Mouse (Mus musculus) MEL (cell line): ENCODE measurements around the gene Gm12695. TPM values are rescaled to one million over a fixed set of nuclear protein-coding genes. Genes with fewer than 3 reads are reported as not detected.

Experiments used
- DNase-seq: peaks from one replicate; pipeline ENCODE4 v3.0.0; 2011; ENCODE audit warnings: low read depth, low spot score
- H3K27ac ChIP-seq: 2 replicates; pipeline ENCODE4 v1.5.1; 2012; ENCODE audit warnings: low read depth, mild to moderate bottlenecking, control low read depth, low read length, moderate library complexity; ENCODE audit not compliant: control insufficient read depth
- H3K27me3 ChIP-seq, 2 experiments: fragments of 150-350 bp in 1 of 2; sonication (generic) in 1 of 2; 2 replicates each; pipeline ENCODE4 v1.6.1; 2012; ENCODE audit warnings: low read length in 2 of 2, mild to moderate bottlenecking in 2 of 2, improper control_type of control experiment in 1 of 2, moderate library complexity in 1 of 2; ENCODE audit not compliant: insufficient read depth in 2 of 2, control insufficient read depth in 1 of 2
- H3K36me3 ChIP-seq, 2 experiments: 2 replicates each; pipeline ENCODE4 v1.6.1; 2012 to 2014; ENCODE audit warnings: low read length in 2 of 2, improper control_type of control experiment in 1 of 2, inconsistent platforms in 1 of 2, mild to moderate bottlenecking in 1 of 2; ENCODE audit not compliant: insufficient read depth in 2 of 2, control insufficient read depth in 1 of 2
- H3K4me1 ChIP-seq, 2 experiments: fragments of 150-350 bp in 1 of 2; sonication (generic) in 1 of 2; 2 replicates each; pipeline ENCODE4 v1.6.1; 2012; ENCODE audit warnings: low read length in 2 of 2, improper control_type of control experiment in 1 of 2, mild to moderate bottlenecking in 1 of 2; ENCODE audit not compliant: insufficient read depth in 2 of 2, control insufficient read depth in 1 of 2
- H3K4me3 ChIP-seq, 2 experiments: fragments of 150-350 bp in 1 of 2; sonication (generic) in 1 of 2; 2 replicates each; pipeline ENCODE4 v1.5.1; 2012; ENCODE audit warnings: low read depth in 2 of 2, low read length in 2 of 2, mild to moderate bottlenecking in 2 of 2, moderate library complexity in 2 of 2, control low read depth in 1 of 2, improper control_type of control experiment in 1 of 2; ENCODE audit not compliant: control insufficient read depth in 1 of 2, insufficient read depth in 1 of 2
- H3K79me2 ChIP-seq: 2 replicates; pipeline ENCODE4 v1.6.1; 2012; ENCODE audit warnings: mild to moderate bottlenecking, low read length, moderate library complexity; ENCODE audit not compliant: control insufficient read depth, poor library complexity, insufficient read depth
- H3K9ac ChIP-seq: 2 replicates; pipeline ENCODE4 v1.6.1; 2012; ENCODE audit warnings: low read depth, mild to moderate bottlenecking, control low read depth, low read length, moderate library complexity; ENCODE audit not compliant: control insufficient read depth, poor library complexity, severe bottlenecking
- H3K9me3 ChIP-seq: fragments of 150-350 bp; sonication (generic); replicated peaks from 2 replicates; pipeline ENCODE4 v1.6.1; 2012; ENCODE audit warnings: mild to moderate bottlenecking, low read length, improper control_type of control experiment, moderate library complexity; ENCODE audit not compliant: insufficient read depth
- BHLHE40 ChIP-seq: IDR thresholded peaks from 2 replicates; pipeline ENCODE4 v1.6.1; 2012; ENCODE audit warnings: low read depth, mild to moderate bottlenecking, inconsistent platforms, low read length, improper control_type of control experiment, borderline replicate concordance
- CTCF ChIP-seq, 3 experiments: IDR thresholded peaks in 2 of 3; conservative IDR thresholded peaks in 1 of 3; 2 replicates each; pipeline ENCODE4 v1.5.1; 2011 to 2012; ENCODE audit warnings: low read length in 3 of 3, low read depth in 2 of 3, mild to moderate bottlenecking in 2 of 3, improper control_type of control experiment in 1 of 3, inconsistent platforms in 1 of 3, mixed read lengths in 1 of 3, moderate library complexity in 1 of 3; ENCODE audit not compliant: control insufficient read depth in 1 of 3, insufficient read depth in 1 of 3, poor library complexity in 1 of 3, severe bottlenecking in 1 of 3
- ELF1 ChIP-seq: IDR thresholded peaks from 2 replicates; pipeline ENCODE4 v1.6.1; 2014; ENCODE audit warnings: low read depth, mild to moderate bottlenecking, inconsistent platforms, low read length, improper control_type of control experiment, moderate library complexity
- ETS1 ChIP-seq: IDR thresholded peaks from 2 replicates; pipeline ENCODE4 v1.6.1; 2012; ENCODE audit warnings: low read depth, mild to moderate bottlenecking, inconsistent platforms, low read length, improper control_type of control experiment, moderate library complexity
- GABPA ChIP-seq: IDR thresholded peaks from 2 replicates; pipeline ENCODE4 v1.6.1; 2012; ENCODE audit warnings: low read depth, mild to moderate bottlenecking, inconsistent platforms, low read length, improper control_type of control experiment, moderate library complexity
- HCFC1 ChIP-seq: IDR thresholded peaks from 2 replicates; pipeline ENCODE4 v1.6.1; 2012; ENCODE audit warnings: low read depth, mild to moderate bottlenecking, inconsistent platforms, low read length, improper control_type of control experiment, moderate library complexity
- JUND ChIP-seq: IDR thresholded peaks from 2 replicates; pipeline ENCODE4 v1.6.1; 2011; ENCODE audit warnings: low read depth, mild to moderate bottlenecking, improper control_type of control experiment, low read length
- KAT2A ChIP-seq: conservative IDR thresholded peaks from 2 replicates; pipeline ENCODE4 v1.6.1; 2012; ENCODE audit warnings: low read depth, low read length, improper control_type of control experiment, inconsistent platforms
- MAFK ChIP-seq: IDR thresholded peaks from 2 replicates; pipeline ENCODE4 v1.6.1; 2011; ENCODE audit warnings: low read depth, mild to moderate bottlenecking, low read length, improper control_type of control experiment, borderline replicate concordance
- MYB ChIP-seq: IDR thresholded peaks from 2 replicates; pipeline ENCODE4 v1.6.1; 2011; ENCODE audit warnings: mild to moderate bottlenecking, low read depth, low read length, improper control_type of control experiment
- MYC ChIP-seq: IDR thresholded peaks from 2 replicates; pipeline ENCODE4 v1.6.1; 2011; ENCODE audit warnings: low read depth, mild to moderate bottlenecking, low read length, improper control_type of control experiment, moderate library complexity
- NELFE ChIP-seq: IDR thresholded peaks from 2 replicates; pipeline ENCODE4 v1.6.1; 2011; ENCODE audit warnings: low read depth, low read length, improper control_type of control experiment
- SMC3 ChIP-seq: IDR thresholded peaks from 2 replicates; pipeline ENCODE4 v1.6.1; 2011; ENCODE audit warnings: low read depth, low read length, improper control_type of control experiment
- USF1 ChIP-seq: IDR thresholded peaks from 2 replicates; pipeline ENCODE4 v1.6.1; 2014; ENCODE audit warnings: low read depth, mild to moderate bottlenecking, inconsistent platforms, low read length, improper control_type of control experiment, moderate library complexity
- polyA plus RNA-seq, 2 experiments: library from polyadenylated mRNA; stranded (reverse) in 1 of 2; unstranded in 1 of 2; fragments of >175 nt in 1 of 2; fragments of >200 nt in 1 of 2; gene quantifications; 2 replicates each; pipeline versions ENCODE4 v1.2.1 to v1.2.4; 2012; ENCODE audit warnings: low replicate concordance in 2 of 2, low read depth in 1 of 2; ENCODE audit not compliant: insufficient read length in 2 of 2, insufficient read depth in 1 of 2, missing spikeins in 1 of 2
- total RNA-seq: library from RNA; depleted of rRNA; stranded (reverse); fragments of 300-350 nt; gene quantifications from 2 replicates; pipeline ENCODE4 v1.2.3, GENCODE M21; 2012; rRNA removed

Gm12695 gene
- total and polyA plus RNA-seq, 3 experiments: not detected

DNA sequence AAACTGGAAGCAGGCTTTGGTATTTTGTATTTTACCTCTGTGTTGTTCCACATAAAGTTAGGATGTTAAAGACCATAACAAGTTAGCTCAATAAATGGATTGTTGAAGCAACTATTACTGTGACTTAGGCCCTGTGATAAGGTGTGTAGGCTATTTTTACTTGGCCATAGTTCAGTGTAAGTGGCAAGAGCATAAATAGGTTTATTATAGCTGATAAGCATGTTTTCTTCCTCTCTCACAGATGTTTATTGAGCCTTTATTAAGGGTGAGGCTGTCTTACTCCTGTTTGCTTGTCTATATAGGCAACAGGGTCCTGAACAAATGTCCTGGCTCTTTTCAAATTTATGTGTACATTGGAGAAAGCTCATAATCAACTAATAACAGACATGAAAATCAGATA lies 104.0 kb downstream of the Gm12695 start:
- no peak for TF ChIP-seq GABPA
- no peak for TF ChIP-seq USF1
- TF ChIP-seq HCFC1: no peak
- no peak for TF ChIP-seq JUND
- TF ChIP-seq MYC: no peak
- no peak for TF ChIP-seq BHLHE40
- TF ChIP-seq MAFK: no peak
- no peak for TF ChIP-seq MYB
- H3K79me2 ChIP-seq: no peaks in the 10 kb centered on the region
- no peak overlapping the region for H3K27ac ChIP-seq
- no peaks in the 10 kb centered on the region for H3K27me3 ChIP-seq
- no peaks in the 10 kb centered on the region for H3K36me3 ChIP-seq
- H3K9me3 ChIP-seq: no peaks in the 10 kb centered on the region
- no peaks in the 10 kb centered on the region for H3K4me1 ChIP-seq
- no peak for DNase-seq
- no peak overlapping the region for H3K4me3 ChIP-seq
- no peak overlapping the region for H3K9ac ChIP-seq

DNA sequence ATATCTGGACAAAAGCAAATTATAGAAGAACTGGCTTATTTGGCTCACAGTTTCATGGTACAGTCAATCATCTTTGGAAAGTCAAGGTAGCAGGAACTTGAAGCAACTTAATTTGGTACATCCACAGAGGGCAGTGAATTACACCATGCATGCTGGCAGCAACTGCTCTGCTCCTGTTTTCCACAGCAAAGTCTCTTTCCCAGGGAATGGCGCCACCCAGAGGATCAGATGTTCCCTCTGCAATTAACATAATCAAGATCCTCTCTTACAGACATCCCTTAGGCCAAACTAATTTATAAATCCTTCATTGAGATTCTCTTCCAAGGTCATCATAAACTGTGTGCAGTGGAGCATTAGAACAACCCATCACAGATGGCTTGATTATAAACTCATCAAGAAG lies 104.8 kb downstream of the Gm12695 start:
- no peak overlapping the region for H3K9ac ChIP-seq
- H3K9me3 ChIP-seq: no peaks in the 10 kb centered on the region
- no peak for TF ChIP-seq SMC3
- TF ChIP-seq ETS1: no peak
- TF ChIP-seq NELFE: no peak
- no peak for TF ChIP-seq KAT2A
- TF ChIP-seq CTCF (IDR thresholded peaks at IDR 0.05 in 2 of 3, conservative IDR thresholded peaks at IDR 0.05 in 1 of 3; ENCODE audit: control insufficient read depth in 1 of 3, insufficient read depth in 1 of 3, low read depth in 2 of 3, low read length in 3 of 3, poor library complexity in 1 of 3, severe bottlenecking in 1 of 3): no peak
- no peak for TF ChIP-seq ELF1
- no peak overlapping the region for H3K27ac ChIP-seq
- H3K27me3 ChIP-seq: no peaks in the 10 kb centered on the region
- DNase-seq: no peak
- no peak overlapping the region for H3K4me3 ChIP-seq
- no peaks in the 10 kb centered on the region for H3K36me3 ChIP-seq
- H3K4me1 ChIP-seq: no peaks in the 10 kb centered on the region
- no peaks in the 10 kb centered on the region for H3K79me2 ChIP-seq

Other genes starting within 250 kb of the Gm12695 start
- gene Cyp2j6, start 231.5 kb downstream of the Gm12695 start, total RNA-seq: not detected in 2 replicates
- not detected for gene Cyp2j6, start 231.5 kb downstream of the Gm12695 start, polyA plus RNA-seq
- not detected in 2 replicates for gene Cyp2j9, start 193.6 kb downstream of the Gm12695 start, total RNA-seq
- not detected for gene Cyp2j9, start 193.6 kb downstream of the Gm12695 start, polyA plus RNA-seq
- not detected in 2 replicates for gene Cyp2j5, start 121.0 kb downstream of the Gm12695 start, total RNA-seq
- gene Cyp2j5, start 121.0 kb downstream of the Gm12695 start, polyA plus RNA-seq: not detected